Mouse (Mus musculus) bone marrow, adult 2 months (tissue): Measurements from ENCODE around the gene Dpf2.

Source experiments
- CTCF ChIP-seq: fragments of 200-500 bp; IDR thresholded peaks from 2 replicates; pipeline ENCODE4 v1.5.1; 2011; ENCODE audit warnings: low read length, control low read depth; ENCODE audit not compliant: control insufficient read depth, insufficient read depth
- POLR2A ChIP-seq: fragments of 200-500 bp; IDR thresholded peaks from 2 replicates; pipeline ENCODE4 v1.6.1; 2011; ENCODE audit warnings: low read depth, mild to moderate bottlenecking, control low read depth, low read length, borderline replicate concordance; ENCODE audit not compliant: control insufficient read depth

GRCm38 (mm10) chr19:5887234-5887815, 25.5 kb downstream of the Dpf2 start:
- no peak for TF ChIP-seq CTCF
- TF ChIP-seq POLR2A = no peak
